Mouse (Mus musculus): ENCODE results near the gene Stx8.

Stx8 gene

GRCm38 (mm10) chr11:67965905-67966878 lies at the start of gene Stx8:
Gene Stx8, plus strand, starts transcription at chr11:67966193.
- peak; percentile 98 for DNase-seq

- no peak for DNase-seq
Observed at GRCm38 (mm10) chr11:67917126-67917525, 48.9 kb upstream of the Stx8 start.

DNA sequence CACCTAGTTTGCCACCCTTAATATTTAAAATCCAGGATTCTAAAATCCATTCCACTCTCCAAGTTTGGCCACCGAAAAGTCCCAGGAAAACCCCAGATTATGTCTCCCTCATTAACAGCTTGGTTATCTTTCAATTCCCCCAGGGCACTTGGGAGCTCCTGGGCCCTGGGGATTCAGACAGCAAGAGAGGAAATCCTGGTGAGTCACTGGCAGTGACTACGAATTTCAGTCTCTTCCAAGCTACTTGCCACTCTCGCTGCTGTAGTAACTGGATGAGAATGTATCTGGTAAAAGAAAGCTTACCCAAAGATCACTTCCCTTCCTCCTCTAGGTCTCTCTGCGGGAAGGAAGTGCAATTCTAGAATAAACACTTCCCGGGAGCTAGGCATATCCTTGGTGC lies 46.4 kb upstream of the Stx8 start:
- no peak for DNase-seq

DNA sequence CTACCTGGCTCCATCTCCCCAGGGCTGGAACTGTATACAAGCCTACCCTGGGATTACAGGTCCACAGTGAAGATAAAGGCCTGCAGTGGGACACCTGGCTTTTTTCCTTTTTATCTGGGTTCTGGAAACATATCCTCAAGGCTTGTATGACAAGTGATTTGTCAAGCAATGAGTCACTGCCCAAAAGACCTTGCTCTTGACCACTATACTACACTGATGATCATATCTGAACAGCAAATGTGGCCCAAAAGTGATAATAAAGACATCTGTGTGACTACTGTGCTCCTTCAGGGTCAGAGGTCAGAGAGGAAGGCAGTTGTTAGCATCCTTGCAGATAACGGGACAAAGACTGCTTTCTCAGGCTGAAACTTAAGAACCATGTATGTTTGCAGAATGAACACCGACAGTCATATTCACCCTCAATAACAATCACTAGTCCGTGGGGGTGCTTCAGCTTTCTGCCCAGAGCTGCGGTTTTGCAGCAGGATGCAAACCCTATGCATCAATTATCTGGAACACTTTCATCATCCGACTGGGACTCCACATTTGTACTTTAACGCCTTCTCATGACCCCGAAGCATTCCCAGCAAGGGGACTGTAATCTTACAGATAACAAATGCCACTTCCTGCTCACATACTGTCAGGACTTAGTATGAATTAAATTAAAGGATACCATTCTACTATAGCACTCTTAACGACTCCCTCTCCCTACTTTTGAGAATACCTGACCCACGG lies 45.6 kb upstream of the Stx8 start:
- no peak for DNase-seq

DNA sequence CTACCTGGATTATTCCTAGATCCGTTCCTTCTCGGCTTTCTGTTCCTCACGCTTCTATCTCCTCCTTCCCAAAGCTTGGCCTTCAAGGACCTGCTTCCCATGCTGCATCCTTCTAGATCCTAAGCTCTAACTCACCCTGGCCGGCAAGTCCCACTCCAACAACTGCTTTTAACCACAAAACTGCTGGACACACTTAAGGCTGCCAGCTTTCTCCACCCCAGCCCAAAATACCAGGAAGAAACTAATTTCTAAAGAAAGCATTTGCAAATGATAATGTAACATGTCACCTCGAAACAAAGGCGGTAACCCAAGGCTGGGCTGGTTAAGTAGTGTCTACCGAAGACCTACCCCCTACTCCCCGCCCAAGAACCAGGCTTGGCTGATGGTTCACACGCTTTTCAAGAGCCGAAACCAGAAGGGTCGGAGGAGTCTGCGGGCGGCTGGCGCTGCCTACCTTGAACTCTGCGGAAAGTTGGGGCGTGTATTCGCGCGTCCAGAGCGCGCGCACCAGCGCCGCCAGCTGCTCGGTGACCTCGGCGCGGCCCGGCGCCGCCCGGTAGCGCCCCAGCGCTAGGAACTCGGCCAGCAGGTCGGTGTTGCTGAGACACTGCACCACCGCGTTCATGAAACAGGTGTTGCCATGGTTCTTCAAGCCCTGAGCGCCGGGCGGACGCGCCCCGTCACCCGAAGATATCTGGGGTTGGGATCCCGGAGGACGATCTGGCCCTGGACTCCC lies 44.7 kb upstream of the Stx8 start:
- DNase-seq: peak; percentile 75

DNA sequence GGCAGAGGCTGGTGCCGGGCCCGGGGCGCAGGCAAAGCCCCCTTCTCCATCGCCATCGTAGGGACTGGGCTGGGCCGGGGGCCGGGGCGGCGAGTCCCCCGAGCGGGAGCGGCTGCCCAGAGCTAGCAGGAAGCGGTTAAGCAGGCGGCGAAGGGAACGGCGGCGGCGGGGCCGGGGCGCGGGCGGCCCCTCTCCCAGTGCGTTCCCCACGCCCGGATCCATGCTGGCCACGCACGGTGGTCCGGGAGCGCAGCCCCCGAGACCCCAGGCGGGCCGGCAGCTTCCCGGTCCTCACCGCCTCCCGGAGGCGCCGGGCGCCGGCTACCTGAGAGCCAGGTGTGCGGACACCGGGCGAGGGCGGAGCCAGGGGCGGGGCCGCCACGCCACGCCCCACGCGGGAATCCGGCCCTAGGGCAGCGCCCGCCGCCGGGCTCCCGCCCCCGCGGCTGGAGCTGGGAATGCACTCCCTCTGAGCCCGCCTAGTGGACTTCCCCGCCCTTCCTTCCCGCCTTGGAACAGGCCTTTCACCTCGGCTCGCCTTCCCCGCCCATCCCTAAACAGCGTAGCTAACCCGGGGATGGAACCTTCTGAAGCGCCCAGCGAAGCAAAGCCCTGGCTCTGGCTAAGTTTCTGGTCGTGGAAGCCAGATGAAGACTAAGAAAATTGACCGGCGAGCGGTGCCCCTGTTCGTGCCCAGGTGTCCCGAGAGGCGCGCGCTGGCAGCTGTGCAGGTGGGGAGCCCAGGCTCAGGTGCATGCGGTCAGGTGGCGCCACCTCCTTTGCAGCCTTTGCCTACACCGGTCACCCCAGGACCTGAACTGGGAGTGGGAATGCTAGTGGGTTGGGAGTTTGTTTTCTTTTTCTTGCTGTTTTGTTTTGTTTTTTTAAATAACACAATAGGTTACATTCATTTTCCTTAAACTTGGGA lies 43.9 kb upstream of the Stx8 start, which contains the start of gene Usp43:
TSS of gene Usp43 (minus strand) at position 327 of the 928 bp plus-strand sequence.
- DNase-seq: peak; percentile 91

GRCm38 (mm10) chr11:67922755-67923125 lies 43.3 kb upstream of the Stx8 start:
- peak; percentile 94 for DNase-seq

GRCm38 (mm10) chr11:67923720-67924119 lies 42.3 kb upstream of the Stx8 start:
- no peak for DNase-seq

DNA sequence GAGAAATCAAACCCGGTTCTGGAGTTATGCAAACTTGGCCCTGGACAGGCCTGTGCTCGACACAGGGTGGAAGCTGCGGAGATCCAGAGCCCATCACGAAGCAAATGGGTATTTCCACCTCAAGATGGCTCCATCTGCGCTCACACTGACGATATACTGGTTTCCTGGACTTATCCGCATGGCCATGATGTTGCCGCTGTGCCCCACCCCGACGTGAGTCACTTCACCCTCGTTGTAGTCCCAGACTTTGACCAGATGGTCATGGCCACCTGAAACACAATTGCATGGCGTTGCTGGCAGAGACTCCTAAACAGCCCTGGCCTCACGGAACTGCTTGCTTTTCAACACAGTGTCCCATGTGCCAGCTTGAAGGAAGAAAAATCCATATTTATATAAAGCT lies 41.0 kb upstream of the Stx8 start:
- DNase-seq: no peak

DNA sequence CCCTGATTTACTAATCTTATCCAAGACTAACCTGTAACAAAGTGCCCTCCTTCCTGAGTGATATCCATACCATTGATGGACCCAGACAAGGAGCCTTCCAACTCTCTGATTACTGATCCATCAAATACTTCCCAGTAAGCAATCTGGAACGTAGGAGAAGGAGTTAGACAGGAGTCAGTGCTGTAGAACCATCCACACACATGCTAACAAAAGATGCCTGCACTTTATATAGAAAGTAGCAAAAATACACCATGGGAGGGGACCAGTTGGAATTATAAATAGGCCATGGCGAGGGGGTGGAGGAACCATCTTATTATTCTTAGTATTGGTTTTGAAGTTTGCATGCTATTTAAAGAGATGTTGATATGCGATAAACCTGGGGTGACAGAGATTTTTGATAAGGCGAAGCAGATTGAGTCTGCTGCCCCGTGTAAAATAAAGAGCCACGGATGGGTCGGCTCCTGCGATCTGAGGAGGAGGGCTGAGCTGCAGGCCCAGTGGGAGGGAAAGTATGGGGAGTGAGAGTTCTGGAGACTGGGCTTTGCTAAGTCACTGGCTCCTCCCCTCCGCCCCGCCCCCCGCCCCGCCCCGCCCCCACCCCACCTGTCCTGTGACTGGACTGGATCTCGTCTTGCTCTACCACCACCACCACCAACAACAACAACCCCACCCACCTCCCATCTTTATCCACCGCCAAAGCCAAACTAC lies 39.5 kb upstream of the Stx8 start:
- no peak for DNase-seq

GRCm38 (mm10) chr11:67932156-67932555 lies 33.8 kb upstream of the Stx8 start:
- no peak for DNase-seq

DNA sequence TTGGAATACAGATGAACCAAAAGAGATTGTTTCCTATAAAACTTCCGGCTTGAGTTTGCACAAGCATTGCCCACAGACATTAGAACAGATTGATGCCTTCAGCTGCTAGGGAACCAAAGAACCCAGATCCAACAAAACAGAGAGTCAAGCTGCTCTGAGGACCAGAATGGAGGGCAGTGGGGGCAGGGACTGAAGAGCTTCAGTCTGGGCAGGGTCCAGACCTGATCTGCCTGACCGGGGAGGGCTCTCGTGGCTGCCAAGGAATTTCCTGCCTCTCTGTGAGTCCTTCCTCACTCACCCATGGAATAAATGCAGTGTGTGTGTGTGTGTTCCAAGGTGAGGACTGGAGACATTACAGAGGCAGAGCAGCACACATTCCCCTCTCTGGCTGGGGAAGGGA lies 17.8 kb upstream of the Stx8 start:
- DNase-seq: peak; percentile 54

DNA sequence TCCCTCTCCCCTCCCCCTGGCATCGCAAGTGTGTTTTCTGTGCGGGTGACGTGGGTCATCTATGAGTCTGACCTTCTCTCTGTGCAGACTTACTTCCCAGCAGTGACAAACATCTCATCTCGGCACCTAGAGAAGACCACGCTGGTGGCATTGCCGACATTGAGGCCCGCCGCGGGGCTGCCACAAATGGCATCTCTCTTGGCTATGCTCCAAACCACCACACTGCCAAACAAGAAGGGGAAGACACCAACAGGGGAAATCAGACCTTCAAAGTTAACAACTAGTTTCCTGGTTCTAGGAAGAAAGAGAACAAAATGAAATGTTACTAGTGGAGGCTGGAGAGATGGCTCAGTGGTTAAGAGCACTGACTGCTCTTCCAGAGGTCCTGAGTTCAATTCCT lies 16.5 kb upstream of the Stx8 start:
- no peak for DNase-seq

GRCm38 (mm10) chr11:67953604-67954003 lies 12.4 kb upstream of the Stx8 start:
- no peak for DNase-seq

GRCm38 (mm10) chr11:67954413-67954812 lies 11.6 kb upstream of the Stx8 start:
- DNase-seq: no peak

- no peak for DNase-seq
Observed at GRCm38 (mm10) chr11:67964110-67964509, 1.9 kb upstream of the Stx8 start.

- DNase-seq: peak; percentile 92
Observed at GRCm38 (mm10) chr11:67965242-67965883, 630 bp upstream of the Stx8 start, which contains the start of gene Cfap52. Gene Cfap52, minus strand, starts transcription at chr11:67965651.

GRCm38 (mm10) chr11:67967831-67968230 lies 1.8 kb downstream of the Stx8 start:
- DNase-seq: no peak

- no peak for DNase-seq
Observed at GRCm38 (mm10) chr11:67972606-67973005, 6.6 kb downstream of the Stx8 start.

DNA sequence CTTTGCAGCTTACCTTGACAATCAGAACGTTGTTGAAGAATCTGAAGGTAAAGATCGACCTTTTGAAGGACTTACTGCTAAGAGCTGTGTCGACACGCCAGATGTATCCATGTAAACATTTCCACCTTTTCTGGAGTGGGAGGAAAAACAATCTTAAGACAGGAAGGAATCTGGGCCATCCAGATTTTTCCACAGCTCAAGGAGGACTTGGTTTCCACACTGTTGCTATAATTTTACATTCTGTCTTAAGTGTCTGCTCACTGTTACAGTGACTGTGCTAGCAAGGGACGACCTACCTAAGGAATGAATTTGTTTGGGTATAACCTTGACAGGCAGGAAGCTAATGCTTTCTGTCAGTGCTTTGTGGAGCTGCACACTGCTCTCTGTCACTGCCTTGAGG lies 7.2 kb downstream of the Stx8 start:
- DNase-seq: no peak

GRCm38 (mm10) chr11:67975252-67975651 lies 9.3 kb downstream of the Stx8 start:
- DNase-seq: peak; percentile 55

Measured in kidney, postnatal 10 days (tissue).